Mouse (Mus musculus): ENCODE data around the gene Scn5a.
A peak's percentile ranks its signal among the peaks of the same experiment; 100 is the strongest.

The Scn5a gene

DNA sequence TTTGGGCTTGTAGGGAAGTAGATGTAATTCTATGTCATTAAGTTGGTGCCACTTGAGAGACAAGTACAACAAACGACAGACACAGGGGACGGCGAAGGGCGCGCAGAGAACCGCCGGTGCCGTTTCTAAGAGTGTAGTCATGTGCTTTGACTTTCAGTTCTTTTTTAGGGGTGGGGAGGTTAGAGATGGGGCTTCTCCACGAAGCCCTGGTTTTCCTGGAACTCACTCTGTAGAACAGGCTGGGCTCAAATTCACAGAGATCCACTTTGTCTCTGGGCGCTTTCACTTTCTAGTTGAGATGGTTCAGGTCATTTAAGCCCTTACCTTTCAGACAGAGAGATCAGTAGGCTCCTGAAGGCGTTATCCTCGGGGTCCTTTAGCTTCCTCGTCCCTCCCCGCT lies 122.8 kb downstream of the Scn5a start:
- no peak for DNase-seq (ENCODE audit: low spot score)

GRCm38 (mm10) chr9:119445737-119446136 lies 133.1 kb downstream of the Scn5a start:
- DNase-seq (ENCODE audit: low spot score) = no peak

DNA sequence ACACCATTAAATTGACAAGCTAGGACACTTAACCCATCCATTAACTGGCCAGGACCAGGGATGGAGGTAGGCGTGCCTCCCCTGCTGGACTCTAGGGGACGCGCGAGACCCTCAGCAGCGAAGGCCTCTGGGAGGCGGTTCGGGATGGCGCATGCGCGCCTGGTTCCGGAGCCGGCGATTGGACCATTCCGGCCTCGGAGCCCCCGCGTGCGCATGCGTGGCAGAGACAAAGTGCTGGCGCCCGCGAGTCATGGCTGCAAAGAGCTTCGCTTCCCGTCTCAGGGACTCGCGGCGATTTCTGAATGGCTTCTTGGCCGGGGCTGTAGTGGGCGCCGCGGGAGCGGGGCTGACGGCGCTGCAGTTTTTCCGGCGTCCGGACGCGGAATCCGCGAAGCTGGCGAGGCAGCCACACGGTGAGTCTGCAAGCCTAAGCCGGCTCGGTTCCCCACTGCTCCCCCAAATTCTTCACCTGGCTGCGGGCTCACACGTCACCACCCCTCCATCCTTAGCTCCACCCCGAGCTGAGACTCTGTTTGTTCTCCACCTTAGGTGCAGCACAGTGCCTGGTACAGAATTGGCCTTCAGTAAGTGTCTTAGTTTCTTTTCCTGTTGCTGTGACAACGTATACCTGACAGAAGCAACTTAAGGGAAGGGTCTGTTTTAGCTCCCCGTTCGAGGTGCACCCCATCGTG lies 133.9 kb downstream of the Scn5a start, which contains the start of gene Exog:
Gene Exog (plus strand): TSS at position 206 of the 692 bp plus-strand sequence.
- peak; percentile 98 for DNase-seq (ENCODE audit: low spot score)

DNA sequence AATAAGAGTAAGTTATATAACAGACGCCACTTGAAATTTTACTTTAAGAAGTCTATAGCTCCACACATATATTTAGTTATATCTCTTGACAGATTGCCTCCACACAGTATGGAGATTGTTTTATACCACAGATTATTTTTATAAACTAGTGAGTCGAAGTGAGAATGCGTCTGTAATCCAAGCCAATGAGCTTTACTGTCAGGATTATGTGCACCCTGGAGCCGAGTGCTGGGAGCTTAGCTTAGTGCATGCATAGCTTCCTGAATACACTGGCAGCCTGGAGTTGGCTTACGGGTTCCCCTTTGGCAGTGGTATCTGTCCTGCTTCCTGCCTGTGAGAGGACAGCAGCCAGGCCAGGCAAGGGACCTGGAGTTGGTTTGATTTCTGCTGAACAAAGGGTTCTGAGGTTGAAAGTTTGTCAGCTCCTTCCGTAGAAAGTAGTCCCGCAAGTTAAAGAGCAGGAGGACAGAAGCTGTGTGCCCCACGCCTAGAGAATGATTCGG lies 140.3 kb downstream of the Scn5a start:
- no peak for DNase-seq (ENCODE audit: low spot score)

GRCm38 (mm10) chr9:119438065-119438464 lies 140.8 kb downstream of the Scn5a start:
- DNase-seq (ENCODE audit: low spot score) = no peak

DNA sequence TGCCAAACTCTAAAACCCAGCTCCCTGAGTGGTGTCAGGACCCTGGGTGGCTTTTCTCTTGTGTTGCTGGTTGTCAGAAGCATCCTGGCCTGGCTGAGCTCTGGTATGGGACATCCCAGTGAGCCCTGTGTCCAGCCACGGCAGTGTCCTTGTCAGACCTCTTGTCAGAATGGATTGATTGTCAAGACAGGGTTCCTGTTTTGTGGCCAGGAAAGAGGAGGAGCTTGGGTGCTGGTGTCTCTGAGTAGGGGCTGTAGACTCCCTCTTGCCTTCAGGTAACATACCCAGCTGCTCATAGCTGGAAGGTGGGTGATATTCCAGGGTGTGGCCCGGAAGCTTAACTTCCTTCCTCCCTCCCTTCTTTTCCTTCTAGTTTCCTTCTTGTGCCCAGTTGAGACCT lies 143.0 kb downstream of the Scn5a start:
- no peak for DNase-seq (ENCODE audit: low spot score)

Data from ovary, postnatal 36 days (tissue).